Mouse (Mus musculus): ENCODE measurements around the gene Fkbp15.

The Fkbp15 gene

DNA sequence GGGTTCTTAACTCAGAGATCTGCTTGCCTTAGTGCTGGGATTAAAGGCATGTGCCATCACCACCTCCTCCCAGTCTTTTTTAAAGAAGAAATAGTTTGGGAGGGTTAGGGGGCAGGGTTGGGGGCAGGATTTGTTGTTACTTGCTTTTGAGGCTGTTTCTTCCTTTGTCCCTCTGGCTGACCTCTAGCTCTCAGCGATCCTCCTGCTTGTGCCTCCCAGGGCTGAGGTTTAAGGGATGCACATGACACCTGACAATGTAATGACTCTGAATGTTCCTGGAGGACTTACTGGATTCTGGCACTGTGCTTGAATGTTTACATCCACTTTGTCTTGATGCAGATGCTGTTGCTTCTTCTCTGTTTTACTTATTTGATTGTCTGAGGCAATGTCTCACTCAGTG is 12.1 kb upstream of the Fkbp15 start:
- DNase-seq: no peak

DNA sequence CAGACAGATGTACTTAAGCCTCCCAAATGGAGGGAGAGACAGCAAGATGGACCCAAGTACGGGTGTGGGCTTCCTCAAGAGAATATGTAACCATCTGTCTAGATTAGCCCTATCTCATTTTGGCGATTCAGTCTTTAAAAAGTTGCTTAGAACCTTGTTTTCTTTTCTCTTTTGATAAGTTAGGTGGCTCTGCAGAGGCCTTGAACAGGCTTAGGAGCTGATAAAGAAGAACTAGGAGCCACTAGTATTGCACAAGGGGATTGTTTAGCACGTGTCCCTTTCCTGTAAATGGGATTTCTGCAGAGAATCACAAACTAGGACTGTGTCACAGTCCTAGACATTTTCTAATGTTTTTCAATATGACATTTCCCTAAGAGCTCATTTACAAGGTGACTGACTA is 8.7 kb upstream of the Fkbp15 start:
- no peak for DNase-seq

DNA sequence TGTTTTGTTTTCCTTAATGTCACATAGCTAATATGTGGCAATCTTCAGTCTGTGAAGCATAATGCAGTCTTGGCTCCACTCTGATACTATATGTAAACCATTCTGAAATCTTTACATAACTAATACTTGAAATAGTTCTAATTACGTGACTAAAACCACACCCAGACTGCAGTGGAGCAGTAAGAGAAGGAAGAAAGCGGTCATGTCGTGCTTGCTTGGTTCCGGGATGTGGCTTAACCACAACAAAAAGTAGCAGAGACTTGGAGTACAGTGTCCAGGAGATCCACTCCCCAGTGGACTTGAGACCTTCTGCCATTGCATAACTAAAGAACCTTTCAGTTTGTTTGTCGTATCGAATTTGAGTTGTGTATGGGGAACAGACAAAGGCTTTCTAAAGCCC is 7.2 kb upstream of the Fkbp15 start:
- no peak for DNase-seq

DNA sequence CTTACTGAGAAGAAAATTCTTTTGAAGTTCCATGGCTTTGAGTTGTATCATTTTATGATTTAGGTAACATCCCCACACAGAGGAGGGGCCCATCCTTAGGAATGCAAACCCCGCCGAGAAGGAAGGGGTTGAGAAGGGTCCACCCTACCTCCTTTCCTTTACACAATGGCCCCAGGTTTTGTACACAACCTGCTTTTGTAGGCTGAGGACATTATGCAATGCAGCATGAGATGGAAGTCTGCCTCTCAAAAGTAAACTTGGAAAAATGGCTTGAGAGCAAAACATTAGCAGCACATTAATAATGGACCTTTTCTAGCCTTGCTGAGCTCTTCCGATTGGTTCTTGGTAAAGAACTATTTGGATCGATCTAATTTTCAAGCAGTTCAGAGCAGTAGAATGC is 5.9 kb upstream of the Fkbp15 start:
- DNase-seq: no peak

DNA sequence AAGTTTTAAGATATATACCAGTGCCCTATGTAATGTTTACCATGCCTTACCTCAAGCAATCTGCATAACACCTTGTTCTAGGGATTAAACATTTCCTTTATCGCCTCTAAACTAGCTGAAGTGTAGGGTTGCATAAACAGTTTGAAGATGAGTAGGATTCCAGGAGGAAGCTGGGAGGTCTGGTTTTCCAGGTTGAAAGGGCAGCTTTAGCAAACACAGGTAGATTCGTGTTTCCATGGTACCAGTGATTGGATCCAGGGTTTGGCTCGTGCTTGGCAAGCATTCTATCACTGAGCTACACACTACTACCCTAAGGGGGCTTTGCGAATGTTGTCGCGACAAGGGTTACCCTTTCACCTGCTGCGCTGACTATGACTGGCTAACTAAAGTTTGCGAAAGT is 4.0 kb upstream of the Fkbp15 start:
- DNase-seq: no peak

GRCm38 (mm10) chr4:62362437-62362836 is 2.1 kb upstream of the Fkbp15 start:
- DNase-seq: no peak

DNA sequence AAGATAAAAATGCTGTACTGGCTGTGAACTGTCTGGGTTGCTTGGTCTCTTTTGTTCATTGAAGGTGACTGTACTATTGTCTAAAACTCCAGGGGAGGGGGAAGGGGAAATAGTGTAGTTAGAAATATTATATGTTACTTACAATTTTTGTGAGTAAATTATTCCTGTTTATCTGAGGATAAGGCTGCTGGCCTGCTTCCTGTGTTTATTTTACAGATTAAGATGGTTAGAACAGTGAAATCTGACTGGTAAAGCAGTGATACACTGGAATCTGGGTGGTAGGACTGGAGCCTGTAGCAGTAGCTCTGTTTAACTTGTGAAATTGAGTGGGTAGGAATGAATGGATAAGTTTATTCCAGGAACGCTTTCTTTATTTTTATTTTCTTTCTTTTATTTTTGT is 1.6 kb upstream of the Fkbp15 start:
- no peak for DNase-seq

GRCm38 (mm10) chr4:62361571-62361970 is 1.2 kb upstream of the Fkbp15 start:
- DNase-seq: no peak

GRCm38 (mm10) chr4:62360805-62361455 is 582 bp upstream of the Fkbp15 start:
- peak in 1 of 2 experiments; percentile 7 for DNase-seq

DNA sequence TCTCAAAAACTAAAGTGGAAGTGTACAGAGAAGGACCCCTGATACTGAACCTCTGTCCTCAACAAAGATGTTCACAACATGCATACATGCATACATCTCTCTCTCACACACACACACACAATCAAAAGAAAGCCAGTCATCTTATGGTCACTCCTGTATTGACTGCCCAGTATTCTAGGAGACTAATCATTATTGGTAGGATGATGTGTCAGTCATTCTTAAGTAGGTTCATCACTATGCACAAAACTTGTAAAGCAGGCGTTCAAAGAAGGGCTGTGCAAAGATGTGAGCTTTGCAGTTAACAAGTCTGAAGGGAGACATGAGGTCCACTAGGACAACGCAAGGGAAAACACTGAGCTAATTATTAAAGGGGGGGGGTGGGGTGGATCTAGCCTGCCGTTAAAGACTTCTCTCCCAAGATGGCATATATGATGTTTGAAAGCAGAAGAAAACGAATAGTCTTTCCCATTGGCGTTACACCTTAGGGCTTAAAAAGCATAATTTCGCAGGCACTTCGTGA is 1.0 kb downstream of the Fkbp15 start:
- no peak for DNase-seq

- DNase-seq: no peak
These were observed 2.7 kb downstream of the Fkbp15 start for GRCm38 (mm10) chr4:62357631-62358148.

DNA sequence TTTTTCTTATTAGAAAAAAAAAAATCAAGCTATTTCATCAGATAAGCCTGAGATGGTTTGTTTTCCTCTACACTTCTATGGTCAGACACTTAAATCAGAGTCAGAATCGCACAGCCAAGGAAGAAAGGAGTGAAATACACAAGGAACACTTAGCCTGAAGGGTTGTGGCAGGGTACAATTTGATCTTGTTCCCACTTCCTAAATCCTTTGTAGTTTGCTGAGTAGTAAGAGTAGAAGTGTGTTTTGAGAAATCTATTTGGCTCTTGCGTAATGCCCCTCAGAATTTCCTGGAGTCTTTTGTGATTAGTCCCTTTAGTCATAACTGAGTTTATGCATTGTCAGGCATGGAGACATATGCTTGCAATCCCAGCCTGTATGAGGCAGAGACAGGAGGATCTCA is 11.0 kb downstream of the Fkbp15 start:
- no peak for DNase-seq

DNA sequence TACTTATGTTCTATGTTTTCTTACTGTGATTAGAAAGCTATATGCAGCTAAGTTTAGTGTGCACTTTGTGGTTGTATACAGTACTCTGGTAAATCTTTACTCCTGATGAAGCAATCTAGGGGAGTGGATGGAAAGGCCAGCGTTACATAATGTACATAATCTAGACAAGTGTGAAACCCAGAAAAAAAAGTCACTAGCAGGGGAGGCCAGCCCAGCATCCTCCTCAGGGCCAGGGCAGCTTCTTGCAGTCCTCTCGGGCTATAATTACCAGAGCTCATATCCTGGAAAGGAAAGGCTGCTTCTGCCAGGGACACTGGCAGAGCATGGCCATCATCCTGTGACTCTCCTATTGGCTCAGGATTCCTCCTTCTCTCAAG is 12.0 kb downstream of the Fkbp15 start:
- DNase-seq: no peak

GRCm38 (mm10) chr4:62347605-62348328 is 12.6 kb downstream of the Fkbp15 start:
- no peak for DNase-seq

DNA sequence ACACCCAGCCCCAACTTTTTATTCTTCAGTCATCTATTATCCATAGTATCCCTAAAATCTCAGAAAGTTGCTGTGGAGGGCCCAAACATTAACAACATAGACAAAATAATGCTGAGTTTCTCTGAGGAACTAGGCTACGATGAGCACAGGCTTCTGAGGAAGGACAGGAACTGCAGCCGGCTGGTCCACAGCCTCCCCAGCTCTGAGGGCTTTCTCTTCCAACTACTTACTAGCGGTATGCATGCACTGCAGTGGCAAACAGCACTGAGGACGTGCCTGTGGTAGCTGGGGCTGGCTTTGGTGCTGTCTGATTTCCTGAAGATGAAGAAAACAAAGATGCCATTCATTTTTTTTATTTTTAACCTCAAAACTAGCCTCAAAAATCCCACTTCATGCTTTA is 14.5 kb downstream of the Fkbp15 start:
- DNase-seq: no peak

DNA sequence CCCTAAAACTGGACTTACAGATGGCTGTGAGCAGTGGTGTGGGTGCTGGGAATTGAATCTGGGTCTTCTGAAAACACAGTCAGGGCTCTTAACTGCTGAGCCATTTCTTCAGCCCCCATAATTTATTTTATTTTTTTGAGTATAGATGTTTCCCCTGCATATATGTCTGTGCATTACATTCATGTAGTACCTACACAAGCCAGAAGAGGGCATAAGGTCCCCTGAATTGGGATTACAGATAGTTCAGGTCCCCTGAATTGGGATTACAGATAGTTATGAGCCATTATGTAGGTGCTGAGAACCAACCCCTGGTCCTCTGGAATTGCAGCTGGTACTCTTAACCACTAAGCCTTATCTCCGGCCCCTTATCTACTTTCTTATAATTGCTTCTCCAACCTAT is 16.3 kb downstream of the Fkbp15 start:
- peak in 1 of 2 experiments; percentile 10 for DNase-seq

DNA sequence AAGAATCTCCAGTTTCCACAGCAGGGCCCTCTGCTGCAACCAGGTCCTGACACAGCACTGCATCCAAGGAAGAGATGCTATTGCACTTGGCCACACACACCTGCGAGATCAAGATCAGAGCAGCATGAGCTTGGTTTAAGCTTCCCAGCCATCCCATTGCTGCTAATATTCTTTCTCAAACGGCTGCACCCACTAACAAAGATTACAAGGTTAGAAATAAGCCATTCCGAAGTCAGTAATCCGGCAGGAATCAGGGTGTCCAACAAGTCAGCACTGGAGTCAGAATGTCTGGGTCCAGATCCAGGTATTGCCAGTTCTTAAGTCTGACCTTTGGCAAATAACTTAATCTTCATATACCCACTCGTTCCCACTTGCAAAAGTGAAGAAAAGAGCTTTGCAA is 21.8 kb downstream of the Fkbp15 start:
- DNase-seq: no peak

DNA sequence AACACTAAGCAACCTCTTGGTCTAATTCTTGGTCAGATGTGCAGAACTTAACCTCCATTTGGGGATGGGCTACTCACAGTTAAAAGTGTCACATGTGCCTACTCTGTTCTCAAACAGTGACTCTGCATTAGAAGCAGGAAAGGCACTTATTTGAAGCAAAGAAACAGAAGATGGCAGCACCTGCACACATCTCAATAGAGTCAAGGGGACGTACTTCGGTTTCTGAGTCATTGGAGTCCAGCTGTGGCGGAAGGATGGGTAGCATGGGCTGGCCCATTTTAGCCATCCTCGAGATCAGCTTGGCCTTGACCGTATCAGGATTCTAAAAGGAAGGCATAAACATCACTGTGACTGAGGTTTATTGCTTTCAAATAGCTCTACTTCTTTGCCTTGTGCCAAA is 28.4 kb downstream of the Fkbp15 start:
- no peak for DNase-seq

DNA sequence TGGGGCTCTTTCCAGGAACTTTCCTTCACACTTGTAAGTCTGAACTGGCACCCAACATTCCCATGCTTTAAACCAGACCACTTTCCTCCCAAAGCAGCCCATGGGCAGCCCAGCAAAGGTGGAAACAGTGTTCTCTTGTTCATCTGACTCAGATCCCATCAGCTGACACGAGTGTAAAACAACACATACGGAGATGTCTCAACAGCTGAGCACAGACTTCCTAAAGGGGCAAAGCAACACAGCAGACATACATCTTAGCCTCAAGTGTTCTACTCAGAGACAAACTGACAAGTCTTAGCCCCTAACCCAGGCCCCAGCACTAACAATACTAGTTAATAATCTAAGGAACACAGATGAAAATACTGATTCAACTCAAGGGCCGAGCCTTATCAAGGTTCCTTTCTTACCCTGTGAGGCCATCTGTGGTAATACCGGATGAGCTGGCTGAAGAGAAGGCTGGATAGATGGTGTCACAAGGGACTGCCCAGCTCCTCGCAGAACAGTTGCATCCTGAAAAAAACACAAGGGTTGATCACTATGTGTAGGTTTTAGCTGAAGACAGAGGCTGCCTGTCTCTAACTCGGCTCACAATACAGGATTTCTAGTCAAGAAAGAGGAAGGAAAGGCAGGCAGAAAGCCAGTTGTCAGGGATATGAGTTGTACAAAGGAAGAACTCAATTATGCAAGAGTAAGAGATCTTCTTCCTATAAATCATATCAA is 31.2 kb downstream of the Fkbp15 start:
- no peak for DNase-seq

GRCm38 (mm10) chr4:62326111-62326510 is 34.2 kb downstream of the Fkbp15 start:
- DNase-seq: no peak

DNA sequence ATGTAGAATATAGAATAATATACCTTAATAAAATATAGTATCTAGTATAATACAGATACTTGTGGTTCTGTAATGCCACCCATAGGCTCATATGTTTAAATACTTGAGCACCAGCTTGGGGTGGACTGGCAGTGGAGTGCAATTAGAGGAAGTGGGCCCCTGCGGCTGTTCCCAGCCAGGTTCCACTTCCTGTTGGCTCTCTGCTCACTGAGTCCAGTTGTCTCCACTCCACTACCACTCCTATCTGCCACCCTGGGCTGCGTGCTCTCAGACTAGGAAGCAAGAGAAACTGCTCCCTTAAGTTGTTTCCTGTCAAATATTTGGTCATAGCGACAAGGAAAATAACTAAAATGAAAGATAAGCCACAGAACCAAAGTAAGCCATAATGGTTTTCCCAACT is 37.7 kb downstream of the Fkbp15 start:
- no peak for DNase-seq

GRCm38 (mm10) chr4:62318294-62318693 is 42.1 kb downstream of the Fkbp15 start:
- no peak for DNase-seq

DNA sequence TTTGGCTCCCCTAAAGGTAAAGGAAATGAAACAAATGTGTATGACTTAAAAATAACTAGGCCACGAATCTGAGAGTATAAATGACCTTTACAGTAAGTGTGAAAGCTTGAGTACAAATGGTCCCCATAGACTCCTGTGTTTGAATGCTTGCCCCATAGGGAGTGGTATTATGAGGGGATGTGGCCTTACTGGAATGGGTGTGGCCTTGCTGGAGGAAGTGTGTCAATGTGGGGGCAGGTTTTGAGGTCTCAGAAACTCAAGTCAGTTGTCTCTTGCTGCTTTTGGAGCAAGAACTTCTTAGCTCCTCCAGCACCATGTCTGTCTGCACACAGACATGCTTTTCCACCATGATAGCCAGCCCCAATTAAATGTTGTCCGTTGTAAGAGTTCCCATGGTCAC is 43.9 kb downstream of the Fkbp15 start:
- no peak for DNase-seq

DNA sequence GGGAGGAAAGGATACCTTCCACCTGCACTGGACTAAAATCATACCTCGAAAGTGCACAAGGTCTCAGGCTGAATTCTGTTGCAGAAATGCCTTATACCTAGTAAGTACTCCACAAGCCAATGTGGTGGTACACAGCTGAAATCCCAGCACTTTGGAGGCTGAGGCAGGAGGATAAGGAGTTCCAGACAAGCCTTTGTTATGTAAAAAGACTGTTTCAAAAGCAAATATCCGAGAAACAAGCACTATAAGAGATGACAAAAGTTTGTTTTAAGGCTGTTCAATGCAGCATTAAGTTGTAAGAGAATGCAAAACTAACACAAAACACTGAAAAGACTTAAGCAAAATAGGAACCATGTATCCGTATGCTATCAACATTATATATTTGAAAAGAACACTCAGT is 45.8 kb downstream of the Fkbp15 start:
- DNase-seq: no peak

Data from cerebellum, postnatal 25 days (tissue).